Mouse (Mus musculus) ES-E14 (cell line): ENCODE results near the gene Epop.

Experiments
- ZC3H11A ChIP-seq: IDR thresholded peaks from 2 replicates; pipeline ENCODE4 v1.6.1; 2012; ENCODE audit warnings: low read depth, mild to moderate bottlenecking, inconsistent platforms, low read length, borderline replicate concordance
- ZNF384 ChIP-seq: IDR thresholded peaks from 2 replicates; pipeline ENCODE4 v1.6.1; 2012; ENCODE audit warnings: low read depth, low read length, inconsistent platforms

- TF ChIP-seq ZNF384 (no peak), ZC3H11A (no peak)
Measured at GRCm38 (mm10) chr11:97669829-97670228, 40.3 kb upstream of the Epop start.
